Mouse (Mus musculus): ENCODE data around the gene Rilpl1.

DNA sequence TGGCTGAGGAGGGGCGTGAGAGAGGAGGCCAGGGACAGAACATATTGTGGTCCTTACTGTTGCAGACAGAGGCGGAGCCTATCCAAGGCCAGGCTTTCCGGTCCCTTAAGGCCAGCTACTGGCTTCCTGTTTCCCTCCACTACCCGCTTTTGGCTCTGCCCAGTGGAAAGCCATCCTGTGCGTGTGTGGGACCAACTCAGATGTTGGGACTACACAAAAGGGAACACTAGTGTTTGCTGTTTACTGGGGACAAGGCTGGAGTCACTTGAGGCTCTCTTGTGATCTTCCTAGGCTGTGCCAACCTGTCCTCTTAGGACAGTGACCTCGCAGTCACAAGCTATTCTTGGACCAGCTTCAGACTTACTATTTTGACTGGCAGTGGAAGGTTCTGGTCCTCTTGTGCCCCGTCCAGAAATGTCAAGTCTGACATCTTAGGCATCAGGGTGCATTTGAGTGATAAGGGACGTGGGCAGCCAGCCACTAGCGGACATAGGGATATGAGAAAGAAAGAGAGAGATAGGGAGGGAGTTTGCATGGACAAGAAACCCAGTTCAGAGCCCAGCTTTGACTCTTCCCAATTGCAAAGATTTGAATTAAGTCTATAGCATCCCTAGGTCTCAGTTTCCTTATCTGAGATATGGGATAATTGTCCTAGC is 32.8 kb downstream of the Rilpl1 start:
- no peak for TF ChIP-seq POLR2A (IDR thresholded peaks at IDR 0.05; ENCODE audit: borderline replicate concordance, control insufficient read depth, low read depth, low read length)
- TF ChIP-seq CTCF (IDR thresholded peaks at IDR 0.05; ENCODE audit: control insufficient read depth, insufficient read depth, low read length): no peak
